Mouse (Mus musculus) intestine, postnatal 0 days (tissue): ENCODE data around the gene Mob3b. TPM values are rescaled to one million over a fixed set of nuclear protein-coding genes. Genes with fewer than 3 reads are reported as not detected.

Experiments
- ATAC-seq: fragments of 200-750 bp; cut with Nextera tagmentation; 2 replicates; pipeline ENCODE4 v1.8.0; 2017; ENCODE audit warnings: mild to moderate bottlenecking, moderate TSS enrichment, moderate library complexity
- H3K27ac ChIP-seq: fragments of 300-500 bp; sonication (generic); 2 replicates; pipeline ENCODE4 v1.5.1; 2014; ENCODE audit warnings: mild to moderate bottlenecking, low read depth, low read length, moderate library complexity
- H3K27me3 ChIP-seq: fragments of 300-500 bp; sonication (generic); replicated peaks from 2 replicates; pipeline ENCODE4 v1.6.1; 2014; ENCODE audit warnings: low read length, mixed read lengths; ENCODE audit not compliant: control insufficient read depth, insufficient read depth
- H3K36me3 ChIP-seq: fragments of 300-500 bp; sonication (generic); 2 replicates; pipeline ENCODE4 v1.6.1; 2014; ENCODE audit warnings: mild to moderate bottlenecking, moderate library complexity; ENCODE audit not compliant: control insufficient read depth, insufficient read depth
- H3K4me1 ChIP-seq: fragments of 300-500 bp; sonication (generic); replicated peaks from 2 replicates; pipeline ENCODE4 v1.6.1; 2014; ENCODE audit warnings: antibody characterized with exemption, low read length, mixed read lengths; ENCODE audit not compliant: control insufficient read depth, insufficient read depth
- H3K4me2 ChIP-seq: fragments of 300-500 bp; sonication (generic); replicated peaks from 2 replicates; pipeline ENCODE4 v1.6.1; 2014; ENCODE audit warnings: low read depth, mild to moderate bottlenecking, moderate library complexity
- H3K4me3 ChIP-seq: fragments of 300-500 bp; sonication (generic); 2 replicates; pipeline ENCODE4 v1.5.1; 2014; ENCODE audit warnings: low read depth, low read length
- H3K9ac ChIP-seq: fragments of 300-500 bp; sonication (generic); 2 replicates; pipeline ENCODE4 v1.6.1; 2014; ENCODE audit warnings: mild to moderate bottlenecking, low read depth, low read length
- H3K9me3 ChIP-seq: fragments of 300-500 bp; sonication (generic); 2 replicates; pipeline ENCODE4 v1.6.1; 2016; ENCODE audit warnings: mixed run types; ENCODE audit not compliant: control insufficient read depth
- CTCF ChIP-seq: sonication (generic); IDR thresholded peaks from 2 replicates; pipeline ENCODE4 v1.5.1; 2016; ENCODE audit warnings: low read depth, mild to moderate bottlenecking, control low read depth, antibody characterized with exemption, moderate library complexity
- WGBS: fragments of 180-500 bp; shearing (Covaris S2); extraction: QIAGEN DNeasy Blood & Tissue Kit; methylation state at CpG from one replicate; pipeline ENCODE4 v1.1.7; 2014; 5-methylcytosine and 5-hydroxymethylcytosine counted together
- polyA plus RNA-seq: library from polyadenylated mRNA; unstranded; fragments of >200 nt; fragmentation: Nextera tagmentation; extraction: Ambion mirVana; gene quantifications from 2 replicates; pipeline ENCODE4 v1.2.1, GENCODE M21; 2015

Gene Mob3b
- polyA plus RNA-seq, 1 experiment from 2014 or later: 21.0 TPM

GRCm38 (mm10) chr4:35068739-35069138 lies 88.5 kb downstream of the Mob3b start:
- no peak for TF ChIP-seq CTCF
- H3K4me3 ChIP-seq: no peak overlapping the region
- H3K9ac ChIP-seq: no peak overlapping the region
- H3K9me3 ChIP-seq: no peaks in the 10 kb centered on the region
- no peak overlapping the region for H3K4me2 ChIP-seq
- WGBS: 47% methylated on average over 4 of the region's 4 CpGs
- no peak overlapping the region for H3K27ac ChIP-seq
- H3K27me3 ChIP-seq: no peaks in the 10 kb centered on the region
- ATAC-seq: no peak
- H3K4me1 ChIP-seq: peaks cover 6% of the 10 kb centered on the region; the same call in 1 of the 2 replicates
- no peaks in the 10 kb centered on the region for H3K36me3 ChIP-seq

- Histone ChIP-seq H3K36me3 (no peaks in the 10 kb centered on the region), H3K27me3 (no peaks in the 10 kb centered on the region), H3K9me3 (no peaks in the 10 kb centered on the region), H3K4me2 (no peak overlapping the region), H3K4me1 (peaks cover 6% of the 10 kb centered on the region; the same call in 1 of the 2 replicates), H3K4me3 (no peak overlapping the region), H3K27ac (no peak overlapping the region), H3K9ac (no peak overlapping the region)
- no peak for ATAC-seq
- no peak for TF ChIP-seq CTCF
- 81% methylated on average over 4 of the region's 4 CpGs for WGBS
Observed at GRCm38 (mm10) chr4:35066163-35066562, 91.1 kb downstream of the Mob3b start.

GRCm38 (mm10) chr4:35065075-35065838 lies 92.0 kb downstream of the Mob3b start:
- no peaks in the 10 kb centered on the region for H3K36me3 ChIP-seq
- ATAC-seq: 0 out of 2 replicates have a peak, but pooled peaks have one; percentile 33
- no peak overlapping the region for H3K27ac ChIP-seq
- H3K9me3 ChIP-seq: no peaks in the 10 kb centered on the region
- H3K4me3 ChIP-seq: no peak overlapping the region
- peaks cover 6% of the 10 kb centered on the region; the same call in 1 of the 2 replicates for H3K4me1 ChIP-seq
- H3K9ac ChIP-seq: no peak overlapping the region
- 46% methylated on average over 15 of the region's 15 CpGs for WGBS
- H3K27me3 ChIP-seq: no peaks in the 10 kb centered on the region
- peak; percentile 41 for TF ChIP-seq CTCF
- no peak overlapping the region for H3K4me2 ChIP-seq

GRCm38 (mm10) chr4:35063146-35063719 lies 94.1 kb downstream of the Mob3b start:
- 58% methylated on average over 7 of the region's 7 CpGs for WGBS
- H3K27ac ChIP-seq: no peak overlapping the region
- no peaks in the 10 kb centered on the region for H3K9me3 ChIP-seq
- no peaks in the 10 kb centered on the region for H3K27me3 ChIP-seq
- no peaks in the 10 kb centered on the region for H3K36me3 ChIP-seq
- H3K4me1 ChIP-seq: peaks cover 4% of the 10 kb centered on the region; the same call in 1 of the 2 replicates
- no peak overlapping the region for H3K4me3 ChIP-seq
- H3K9ac ChIP-seq: no peak overlapping the region
- no peak for TF ChIP-seq CTCF
- H3K4me2 ChIP-seq: no peak overlapping the region
- no peak for ATAC-seq

GRCm38 (mm10) chr4:35060964-35061363 lies 96.3 kb downstream of the Mob3b start:
- no peak overlapping the region for H3K4me3 ChIP-seq
- 88% methylated on average over 1 of the region's 1 CpGs for WGBS
- no peak overlapping the region for H3K9ac ChIP-seq
- no peaks in the 10 kb centered on the region for H3K9me3 ChIP-seq
- no peak overlapping the region for H3K27ac ChIP-seq
- H3K27me3 ChIP-seq: no peaks in the 10 kb centered on the region
- no peaks in the 10 kb centered on the region for H3K36me3 ChIP-seq
- H3K4me2 ChIP-seq: no peak overlapping the region
- ATAC-seq: no peak
- peaks cover 4% of the 10 kb centered on the region; the same call in 1 of the 2 replicates for H3K4me1 ChIP-seq
- no peak for TF ChIP-seq CTCF

GRCm38 (mm10) chr4:35060401-35060800 lies 96.9 kb downstream of the Mob3b start:
- Histone ChIP-seq H3K27me3 (no peaks in the 10 kb centered on the region), H3K36me3 (no peaks in the 10 kb centered on the region), H3K4me1 (peaks cover 4% of the 10 kb centered on the region; the same call in 1 of the 2 replicates), H3K4me2 (no peak overlapping the region), H3K9ac (no peak overlapping the region), H3K9me3 (no peaks in the 10 kb centered on the region), H3K4me3 (no peak overlapping the region), H3K27ac (no peak overlapping the region)
- WGBS: 80% methylated on average over 3 of the region's 3 CpGs
- no peak for ATAC-seq
- no peak for TF ChIP-seq CTCF
